Mouse (Mus musculus) cerebellum, adult (tissue): ENCODE measurements around the gene 2310079G19Rik.

Experiments
- ATAC-seq: cut with Nextera tagmentation; 2 replicates; pipeline ENCODE4 v1.9.2; 2017; ENCODE audit warnings: mild to moderate bottlenecking, moderate library complexity, mixed read lengths; ENCODE audit not compliant: insufficient number of reproducible peaks, low FRiP score, low TSS enrichment

The 2310079G19Rik gene

GRCm38 (mm10) chr16:88627566-88627965 lies at the start of gene 2310079G19Rik:
2310079G19Rik (minus strand) TSS chr16:88627666.
- ATAC-seq: no peak

- no peak for ATAC-seq
Observed at GRCm38 (mm10) chr16:88671571-88671970, 44.1 kb upstream of the 2310079G19Rik start, which contains the start of gene Krtap27-1. Krtap27-1 (minus strand) TSS chr16:88671671.

GRCm38 (mm10) chr16:88657426-88657825 lies 30.0 kb upstream of the 2310079G19Rik start:
- no peak for ATAC-seq

GRCm38 (mm10) chr16:88651952-88652351 lies 24.5 kb upstream of the 2310079G19Rik start:
- no peak for ATAC-seq

- no peak for ATAC-seq
Observed at GRCm38 (mm10) chr16:88651082-88651481, 23.6 kb upstream of the 2310079G19Rik start.

- no peak for ATAC-seq
Observed at GRCm38 (mm10) chr16:88647358-88647846, 19.9 kb upstream of the 2310079G19Rik start, which contains the start of gene Krtap26-1. Krtap26-1 (minus strand) TSS chr16:88647796.

- no peak for ATAC-seq
Observed at GRCm38 (mm10) chr16:88646366-88647111, 19.1 kb upstream of the 2310079G19Rik start.

- no peak for ATAC-seq
Observed at GRCm38 (mm10) chr16:88640053-88640452, 12.6 kb upstream of the 2310079G19Rik start.

GRCm38 (mm10) chr16:88635142-88635541 lies 7.7 kb upstream of the 2310079G19Rik start:
- no peak for ATAC-seq

- ATAC-seq: no peak
Observed at GRCm38 (mm10) chr16:88631474-88631873, 4.0 kb upstream of the 2310079G19Rik start.

GRCm38 (mm10) chr16:88612712-88613111 lies 14.8 kb downstream of the 2310079G19Rik start:
- ATAC-seq: no peak

- ATAC-seq: no peak
Observed at GRCm38 (mm10) chr16:88611922-88612321, 15.5 kb downstream of the 2310079G19Rik start, which contains the start of gene Krtap24-1. Krtap24-1 (minus strand) TSS chr16:88612279.

- ATAC-seq: no peak
Observed at GRCm38 (mm10) chr16:88604570-88604969, 22.9 kb downstream of the 2310079G19Rik start.

- no peak for ATAC-seq
Observed at GRCm38 (mm10) chr16:88602464-88602863, 25.0 kb downstream of the 2310079G19Rik start.

- no peak for ATAC-seq
Observed at GRCm38 (mm10) chr16:88600303-88600702, 27.2 kb downstream of the 2310079G19Rik start.

- ATAC-seq: no peak
Observed at GRCm38 (mm10) chr16:88599504-88600237, 27.8 kb downstream of the 2310079G19Rik start.

- ATAC-seq: no peak
Observed at GRCm38 (mm10) chr16:88592758-88593157, 34.7 kb downstream of the 2310079G19Rik start.

GRCm38 (mm10) chr16:88583338-88583737 lies 44.1 kb downstream of the 2310079G19Rik start:
- no peak for ATAC-seq
